Mouse (Mus musculus) adrenal gland, postnatal 25 days (tissue): ENCODE measurements at regions not wholly inside any gene's neighbourhood (a gene's known extent, or its start where the extent isn't known, plus 50 kb on each side); places are given as distances from the start of the nearest gene placed in this dataset.
A peak's percentile ranks its signal among the peaks of the same experiment; 100 is the strongest.

Experiments used
- DNase-seq: peaks from one replicate; pipeline ENCODE4 v3.0.0; 2021; ENCODE audit warnings: mixed read lengths

- DNase-seq, result no peak
Observed at GRCm38 (mm10) chr1:55890511-55891151, 484.9 kb downstream of the Plcl1 start.

- DNase-seq, result no peak
Observed at GRCm38 (mm10) chr1:55891894-55892293, 486.2 kb downstream of the Plcl1 start.

GRCm38 (mm10) chr1:55897572-55897971 is 491.9 kb downstream of the Plcl1 start:
- DNase-seq, result no peak

- DNase-seq, result no peak
Observed at GRCm38 (mm10) chr1:55898031-55898430, 492.3 kb downstream of the Plcl1 start.

GRCm38 (mm10) chr1:55900033-55900432 is 494.3 kb downstream of the Plcl1 start:
- DNase-seq, result no peak

- DNase-seq, result no peak
Observed at GRCm38 (mm10) chr1:55903177-55903576, 497.5 kb downstream of the Plcl1 start.

GRCm38 (mm10) chr1:55904571-55904970 is 498.9 kb downstream of the Plcl1 start:
- no peak for DNase-seq

- no peak for DNase-seq
Observed at GRCm38 (mm10) chr1:55905232-55905631, 499.5 kb downstream of the Plcl1 start.

- no peak for DNase-seq
Observed at GRCm38 (mm10) chr1:55910024-55910423, 504.3 kb downstream of the Plcl1 start.

GRCm38 (mm10) chr1:55914284-55914683 is 508.6 kb downstream of the Plcl1 start:
- no peak for DNase-seq

GRCm38 (mm10) chr1:55915940-55916339 is 510.2 kb downstream of the Plcl1 start:
- no peak for DNase-seq

GRCm38 (mm10) chr1:55919516-55919915 is 513.8 kb downstream of the Plcl1 start:
- DNase-seq, result no peak

GRCm38 (mm10) chr1:55946786-55947549 is 541.2 kb downstream of the Plcl1 start:
- no peak for DNase-seq

GRCm38 (mm10) chr1:55947618-55948283 is 542.0 kb downstream of the Plcl1 start:
- DNase-seq, result no peak

- DNase-seq, result no peak
Observed at GRCm38 (mm10) chr1:55949606-55950005, 543.9 kb downstream of the Plcl1 start.

GRCm38 (mm10) chr1:55957804-55958445 is 552.2 kb downstream of the Plcl1 start:
- DNase-seq, result no peak

- peak; percentile 58 for DNase-seq
Observed at GRCm38 (mm10) chr1:55960291-55960690, 554.6 kb downstream of the Plcl1 start.

- DNase-seq, result no peak
Observed at GRCm38 (mm10) chr1:55963867-55964266, 558.1 kb downstream of the Plcl1 start.

GRCm38 (mm10) chr1:55966273-55966672 is 560.6 kb downstream of the Plcl1 start:
- DNase-seq, result no peak

GRCm38 (mm10) chr1:55967869-55968268 is 562.1 kb downstream of the Plcl1 start:
- DNase-seq, result no peak

- DNase-seq, result no peak
Observed at GRCm38 (mm10) chr1:55977796-55978195, 572.1 kb downstream of the Plcl1 start.

- no peak for DNase-seq
Observed at GRCm38 (mm10) chr1:55983522-55984066, 577.9 kb downstream of the Plcl1 start.

GRCm38 (mm10) chr1:55997074-55997473 is 591.4 kb downstream of the Plcl1 start:
- no peak for DNase-seq
